Mouse (Mus musculus) hindbrain, postnatal 0 days (tissue): ENCODE measurements around the gene Fras1. TPM values are rescaled to one million over a fixed set of nuclear protein-coding genes. Genes with fewer than 3 reads are reported as not detected.
A peak's percentile ranks its signal among the peaks of the same experiment; 100 is the strongest.

Experiments used
- ATAC-seq: fragments of 200-750 bp; cut with Nextera tagmentation; 2 replicates; pipeline ENCODE4 v1.8.0; 2017; ENCODE audit warnings: mild to moderate bottlenecking, moderate TSS enrichment, moderate library complexity
- DNase-seq: peaks from one replicate; pipeline ENCODE4 v3.0.0-alpha.2; 2015; ENCODE audit warnings: low spot score
- H3K27ac ChIP-seq: fragments of 300-500 bp; sonication (generic); 2 replicates; pipeline ENCODE4 v1.5.1; 2014; ENCODE audit warnings: mild to moderate bottlenecking
- H3K27me3 ChIP-seq: fragments of 300-500 bp; sonication (generic); 2 replicates; pipeline ENCODE4 v1.6.1; 2014; ENCODE audit warnings: low read length, mixed read lengths; ENCODE audit not compliant: insufficient read depth
- H3K36me3 ChIP-seq: fragments of 300-500 bp; sonication (generic); 2 replicates; pipeline ENCODE4 v1.6.1; 2014; ENCODE audit warnings: low read length, mixed read lengths; ENCODE audit not compliant: insufficient read depth
- H3K4me1 ChIP-seq: fragments of 300-500 bp; sonication (generic); 2 replicates; pipeline ENCODE4 v1.6.1; 2014; ENCODE audit warnings: antibody characterized with exemption, low read length, mixed read lengths; ENCODE audit not compliant: insufficient read depth
- H3K4me2 ChIP-seq: fragments of 300-500 bp; sonication (generic); 2 replicates; pipeline ENCODE4 v1.6.1; 2014; ENCODE audit warnings: low read depth, mild to moderate bottlenecking, low read length, moderate library complexity, mixed read lengths
- H3K4me3 ChIP-seq: fragments of 300-500 bp; sonication (generic); 2 replicates; pipeline ENCODE4 v1.5.1; 2014; ENCODE audit warnings: low read length
- H3K9ac ChIP-seq: fragments of 300-500 bp; sonication (generic); replicated peaks from 2 replicates; pipeline ENCODE4 v1.6.1; 2014; ENCODE audit warnings: mild to moderate bottlenecking, low read length, moderate library complexity, mixed read lengths
- H3K9me3 ChIP-seq: fragments of 300-500 bp; sonication (generic); 2 replicates; pipeline ENCODE4 v1.6.1; 2016; ENCODE audit warnings: low read length, mixed read lengths
- CTCF ChIP-seq: IDR thresholded peaks from 2 replicates; pipeline ENCODE4 v1.5.1; 2016; ENCODE audit warnings: antibody characterized with exemption, control low read depth, low read depth
- WGBS: fragments of 180-500 bp; shearing (Covaris S2); extraction: QIAGEN DNeasy Blood & Tissue Kit; methylation state at CpG from one replicate; pipeline ENCODE4 v1.1.7; 2014; 5-methylcytosine and 5-hydroxymethylcytosine counted together
- polyA plus RNA-seq: library from polyadenylated mRNA; unstranded; fragments of >200 nt; fragmentation: Nextera tagmentation; extraction: Ambion mirVana; gene quantifications from 2 replicates; pipeline ENCODE4 v1.2.1, GENCODE M21; 2015
- total RNA-seq: library from RNA; depleted of rRNA; stranded (reverse); fragments of >200 nt; gene quantifications from 2 replicates; pipeline ENCODE4 v1.2.3, GENCODE M21; 2014

Fras1 gene
- total and polyA plus RNA-seq, 2 experiments from 2014 or later: 2.9 to 15.3 TPM

GRCm38 (mm10) chr5:96452027-96452426, 78.3 kb downstream of the Fras1 start:
- Histone ChIP-seq H3K9ac (no peak overlapping the region), H3K4me1 (no peaks in the 10 kb centered on the region), H3K9me3 (no peaks in the 10 kb centered on the region), H3K36me3 (no peaks in the 10 kb centered on the region), H3K27me3 (no peaks in the 10 kb centered on the region), H3K4me2 (no peak overlapping the region), H3K4me3 (no peak overlapping the region), H3K27ac (no peak overlapping the region)
- WGBS: 68% methylated on average over 1 of the region's 1 CpGs
- TF ChIP-seq CTCF: no peak
- no peak for DNase-seq
- no peak for ATAC-seq

GRCm38 (mm10) chr5:96453386-96453785, 79.6 kb downstream of the Fras1 start:
- no peak for DNase-seq
- Histone ChIP-seq H3K36me3 (no peaks in the 10 kb centered on the region), H3K27me3 (no peaks in the 10 kb centered on the region), H3K4me1 (no peaks in the 10 kb centered on the region), H3K9ac (no peak overlapping the region), H3K27ac (no peak overlapping the region), H3K4me2 (no peak overlapping the region), H3K4me3 (no peak overlapping the region), H3K9me3 (no peaks in the 10 kb centered on the region)
- ATAC-seq: no peak
- WGBS: 89% methylated on average over 5 of the region's 5 CpGs
- TF ChIP-seq CTCF: no peak

- H3K27me3 ChIP-seq: no peaks in the 10 kb centered on the region
- DNase-seq (no peak), ATAC-seq (no peak)
- H3K4me3 ChIP-seq: no peak overlapping the region
- no peak overlapping the region for H3K27ac ChIP-seq
- WGBS: 87% methylated on average over 3 of the region's 3 CpGs
- no peaks in the 10 kb centered on the region for H3K9me3 ChIP-seq
- no peak overlapping the region for H3K9ac ChIP-seq
- no peak for TF ChIP-seq CTCF
- no peaks in the 10 kb centered on the region for H3K4me1 ChIP-seq
- H3K36me3 ChIP-seq: no peaks in the 10 kb centered on the region
- H3K4me2 ChIP-seq: no peak overlapping the region
Measured at GRCm38 (mm10) chr5:96454422-96454821, 80.7 kb downstream of the Fras1 start.

GRCm38 (mm10) chr5:96455241-96455640, 81.5 kb downstream of the Fras1 start:
- no peak overlapping the region for H3K4me3 ChIP-seq
- H3K4me2 ChIP-seq: no peak overlapping the region
- ATAC-seq (no peak), DNase-seq (no peak)
- H3K27me3 ChIP-seq: no peaks in the 10 kb centered on the region
- no peak overlapping the region for H3K9ac ChIP-seq
- no peaks in the 10 kb centered on the region for H3K4me1 ChIP-seq
- 81% methylated on average over 2 of the region's 2 CpGs for WGBS
- H3K9me3 ChIP-seq: no peaks in the 10 kb centered on the region
- no peak overlapping the region for H3K27ac ChIP-seq
- no peaks in the 10 kb centered on the region for H3K36me3 ChIP-seq
- TF ChIP-seq CTCF: no peak

- no peak for TF ChIP-seq CTCF
- Histone ChIP-seq H3K27ac (no peak overlapping the region), H3K4me2 (no peak overlapping the region), H3K4me1 (no peaks in the 10 kb centered on the region), H3K4me3 (no peak overlapping the region), H3K9ac (no peak overlapping the region), H3K9me3 (no peaks in the 10 kb centered on the region), H3K36me3 (no peaks in the 10 kb centered on the region), H3K27me3 (no peaks in the 10 kb centered on the region)
- WGBS: 39% methylated on average over 4 of the region's 4 CpGs
- ATAC-seq (no peak), DNase-seq (peak; percentile 24)
Measured at GRCm38 (mm10) chr5:96457436-96457958, 83.7 kb downstream of the Fras1 start.

- H3K4me2 ChIP-seq: no peak overlapping the region
- no peaks in the 10 kb centered on the region for H3K36me3 ChIP-seq
- WGBS: 88% methylated on average over 4 of the region's 4 CpGs
- H3K27ac ChIP-seq: no peak overlapping the region
- TF ChIP-seq CTCF: no peak
- DNase-seq: no peak
- no peaks in the 10 kb centered on the region for H3K9me3 ChIP-seq
- no peaks in the 10 kb centered on the region for H3K27me3 ChIP-seq
- no peaks in the 10 kb centered on the region for H3K4me1 ChIP-seq
- no peak overlapping the region for H3K4me3 ChIP-seq
- no peak overlapping the region for H3K9ac ChIP-seq
- ATAC-seq: no peak
Measured at GRCm38 (mm10) chr5:96459605-96460004, 85.8 kb downstream of the Fras1 start.

GRCm38 (mm10) chr5:96462197-96462596, 88.4 kb downstream of the Fras1 start:
- H3K9me3 ChIP-seq: no peaks in the 10 kb centered on the region
- no peaks in the 10 kb centered on the region for H3K27me3 ChIP-seq
- no peak overlapping the region for H3K4me3 ChIP-seq
- WGBS: 95% methylated on average over 2 of the region's 2 CpGs
- H3K4me1 ChIP-seq: no peaks in the 10 kb centered on the region
- DNase-seq (no peak), ATAC-seq (no peak)
- no peak overlapping the region for H3K9ac ChIP-seq
- TF ChIP-seq CTCF: no peak
- H3K36me3 ChIP-seq: no peaks in the 10 kb centered on the region
- no peak overlapping the region for H3K27ac ChIP-seq
- no peak overlapping the region for H3K4me2 ChIP-seq
